Mouse (Mus musculus) limb, embryonic 12.5 days (tissue): ENCODE results near the gene Krt20. TPM values are rescaled to one million over a fixed set of nuclear protein-coding genes. Genes with fewer than 3 reads are reported as not detected.

ENCODE experiments used
- ATAC-seq: fragments of 200-750 bp; cut with Nextera tagmentation; 2 replicates; pipeline ENCODE4 v1.8.0; 2017; ENCODE audit warnings: low read depth, moderate TSS enrichment; ENCODE audit not compliant: insufficient number of reproducible peaks, insufficient read depth, low FRiP score, low TSS enrichment
- H3K27ac ChIP-seq: fragments of 300-500 bp; sonication (generic); 2 replicates; pipeline ENCODE4 v1.5.1; 2016; ENCODE audit warnings: mild to moderate bottlenecking, moderate library complexity
- H3K27me3 ChIP-seq: fragments of 300-500 bp; sonication (generic); 2 replicates; pipeline ENCODE4 v1.6.1; 2016; ENCODE audit warnings: mild to moderate bottlenecking, moderate library complexity
- H3K36me3 ChIP-seq: fragments of 300-500 bp; sonication (generic); 2 replicates; pipeline ENCODE4 v1.6.1; 2016; ENCODE audit warnings: mild to moderate bottlenecking, moderate library complexity
- H3K4me1 ChIP-seq: fragments of 300-500 bp; sonication (generic); replicated peaks from 2 replicates; pipeline ENCODE4 v1.6.1; 2016
- H3K4me2 ChIP-seq: fragments of 300-500 bp; sonication (generic); 2 replicates; pipeline ENCODE4 v1.6.1; 2016; ENCODE audit warnings: mild to moderate bottlenecking, moderate library complexity
- H3K4me3 ChIP-seq: fragments of 300-500 bp; sonication (generic); replicated peaks from 2 replicates; pipeline ENCODE4 v1.5.1; 2016; ENCODE audit warnings: mild to moderate bottlenecking
- H3K9ac ChIP-seq: fragments of 300-500 bp; sonication (generic); replicated peaks from 2 replicates; pipeline ENCODE4 v1.6.1; 2016; ENCODE audit warnings: mild to moderate bottlenecking, moderate library complexity
- H3K9me3 ChIP-seq: fragments of 300-500 bp; sonication (generic); 2 replicates; pipeline ENCODE4 v1.6.1; 2016; ENCODE audit warnings: mild to moderate bottlenecking, moderate library complexity
- WGBS: fragments of 180-500 bp; shearing (Covaris S2); methylation state at CpG from one replicate; pipeline ENCODE4 v1.1.7; 2016; 5-methylcytosine and 5-hydroxymethylcytosine counted together
- polyA plus RNA-seq: library from polyadenylated mRNA; unstranded; fragments of >200 nt; fragmentation: Nextera tagmentation; extraction: Ambion mirVana; gene quantifications from 2 replicates; pipeline ENCODE4 v1.2.1, GENCODE M21; 2016

Gene Krt20
- polyA plus RNA-seq, 1 experiment from 2014 or later, result 0.18 TPM

DNA sequence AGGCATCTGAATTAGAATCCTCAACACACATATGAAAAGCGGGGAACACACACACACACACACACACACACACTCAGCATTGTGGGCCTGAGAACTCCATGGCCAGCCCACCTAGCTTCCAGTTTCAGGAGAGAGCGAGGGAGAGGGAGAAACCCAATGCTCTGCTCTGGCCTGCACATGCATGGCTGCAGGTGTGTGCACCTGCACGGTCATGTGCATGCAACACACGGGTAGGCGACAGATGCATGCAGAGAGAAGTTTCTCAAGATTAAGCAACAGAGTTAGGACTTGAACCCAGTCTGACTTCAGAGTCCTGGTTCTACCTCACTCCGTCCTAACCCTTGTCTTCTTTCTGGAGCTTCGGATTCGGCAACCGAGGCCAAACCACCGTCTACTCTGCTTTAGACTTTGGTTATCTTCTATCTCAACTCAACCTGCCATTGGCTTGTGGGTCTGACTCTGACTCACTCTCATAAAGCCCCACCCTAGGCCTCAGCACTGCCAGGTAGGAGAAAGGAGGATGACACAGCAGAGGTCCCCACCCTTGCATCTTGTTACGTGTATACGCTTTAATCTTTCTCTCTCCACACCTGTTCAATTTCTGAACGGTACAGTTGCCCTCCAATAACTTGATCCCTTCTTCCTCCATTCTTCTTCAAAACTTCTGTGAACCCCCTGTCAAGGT, 23.3 kb downstream of the Krt20 start:
- Histone ChIP-seq H3K27me3 (no peaks in the 10 kb centered on the region), H3K27ac (no peak overlapping the region), H3K4me2 (no peak overlapping the region), H3K9me3 (no peaks in the 10 kb centered on the region), H3K9ac (no peak overlapping the region), H3K36me3 (no peaks in the 10 kb centered on the region), H3K4me3 (no peak overlapping the region), H3K4me1 (no peaks in the 10 kb centered on the region)
- no peak for ATAC-seq
- WGBS, result 89% methylated on average over 13 of the region's 13 CpGs

DNA sequence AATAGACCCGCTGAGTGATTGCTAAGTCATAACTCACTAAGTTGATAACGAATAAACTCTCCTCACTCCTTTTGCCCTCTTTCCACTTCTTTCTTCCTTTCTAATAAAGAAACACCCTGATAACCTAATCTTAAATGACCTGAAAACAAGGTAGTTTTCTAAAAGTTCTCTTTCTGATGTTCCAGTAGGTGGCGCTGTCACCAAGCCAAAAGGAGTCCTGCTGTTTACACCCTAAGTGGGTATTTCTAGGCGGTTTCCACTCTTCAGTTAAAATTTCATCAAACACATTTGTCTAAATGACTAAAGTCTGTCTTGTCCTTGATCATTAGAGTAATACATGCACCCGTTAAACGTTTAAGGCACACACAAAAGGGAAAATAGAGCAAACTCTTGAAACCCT, 24.7 kb downstream of the Krt20 start:
- 20% methylated on average over 6 of the region's 6 CpGs for WGBS
- no peaks in the 10 kb centered on the region for H3K4me1 ChIP-seq
- H3K36me3 ChIP-seq, result no peaks in the 10 kb centered on the region
- no peak overlapping the region for H3K4me3 ChIP-seq
- H3K9ac ChIP-seq, result no peak overlapping the region
- H3K27me3 ChIP-seq, result no peaks in the 10 kb centered on the region
- H3K4me2 ChIP-seq, result no peak overlapping the region
- ATAC-seq, result no peak
- no peaks in the 10 kb centered on the region for H3K9me3 ChIP-seq
- H3K27ac ChIP-seq, result no peak overlapping the region

DNA sequence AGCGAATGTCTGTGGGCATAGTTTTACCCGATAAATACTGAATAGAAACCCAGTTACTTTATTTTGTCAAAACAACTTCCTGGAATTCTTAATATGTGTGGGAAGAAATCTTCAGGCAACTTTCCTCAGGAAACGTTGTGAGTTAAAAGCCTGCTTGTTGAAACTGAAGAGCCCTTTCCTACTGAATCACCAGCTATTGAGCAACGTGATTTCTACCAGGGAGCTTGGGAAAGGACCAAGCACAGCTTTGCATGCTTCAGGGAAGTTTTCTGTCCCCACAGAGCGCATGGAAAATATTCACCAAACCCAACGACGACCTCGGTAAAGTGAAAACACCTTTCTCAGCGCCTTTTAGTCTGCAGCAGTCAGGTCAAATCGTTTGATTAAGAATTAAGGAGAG, 31.8 kb downstream of the Krt20 start:
- H3K4me1 ChIP-seq, result no peaks in the 10 kb centered on the region
- H3K9ac ChIP-seq, result no peak overlapping the region
- H3K27ac ChIP-seq, result no peak overlapping the region
- no peaks in the 10 kb centered on the region for H3K27me3 ChIP-seq
- H3K4me2 ChIP-seq, result no peak overlapping the region
- ATAC-seq, result no peak
- 78% methylated on average over 10 of the region's 10 CpGs for WGBS
- no peaks in the 10 kb centered on the region for H3K9me3 ChIP-seq
- H3K4me3 ChIP-seq, result no peak overlapping the region
- no peaks in the 10 kb centered on the region for H3K36me3 ChIP-seq

DNA sequence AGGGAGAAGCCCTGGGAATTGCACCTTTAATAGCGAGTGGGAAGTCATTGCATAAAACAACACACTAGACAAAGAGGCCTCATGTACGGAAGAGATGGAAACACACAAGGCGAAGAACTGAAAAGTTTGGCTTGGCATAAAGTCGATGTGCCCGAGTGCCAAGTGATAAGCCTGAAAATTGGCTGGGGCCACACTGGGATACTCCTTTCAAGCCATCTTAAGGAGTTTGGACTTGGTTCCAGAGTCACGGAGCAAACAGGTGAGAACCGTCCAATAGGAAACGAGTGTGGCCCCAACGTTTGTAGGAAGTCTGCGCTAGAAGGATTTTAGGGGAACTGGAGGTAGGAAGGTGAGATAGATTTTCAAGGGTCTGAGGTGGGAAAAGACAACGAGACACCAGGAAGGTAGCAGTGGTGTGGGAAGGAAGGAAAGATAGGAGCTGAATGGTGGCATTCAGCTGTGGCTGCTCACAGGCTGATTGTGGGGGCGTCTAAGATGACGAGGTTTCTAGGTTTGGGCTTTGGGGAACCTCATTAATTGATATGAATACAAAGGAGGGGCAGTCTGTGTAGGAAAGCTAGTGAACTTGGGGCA, 37.9 kb downstream of the Krt20 start:
- Histone ChIP-seq H3K4me2 (no peak overlapping the region), H3K27ac (no peak overlapping the region), H3K27me3 (peaks cover 25% of the 10 kb centered on the region), H3K36me3 (no peaks in the 10 kb centered on the region), H3K9me3 (no peaks in the 10 kb centered on the region), H3K4me1 (no peaks in the 10 kb centered on the region), H3K4me3 (no peak overlapping the region), H3K9ac (no peak overlapping the region)
- 85% methylated on average over 13 of the region's 13 CpGs for WGBS
- no peak for ATAC-seq

DNA sequence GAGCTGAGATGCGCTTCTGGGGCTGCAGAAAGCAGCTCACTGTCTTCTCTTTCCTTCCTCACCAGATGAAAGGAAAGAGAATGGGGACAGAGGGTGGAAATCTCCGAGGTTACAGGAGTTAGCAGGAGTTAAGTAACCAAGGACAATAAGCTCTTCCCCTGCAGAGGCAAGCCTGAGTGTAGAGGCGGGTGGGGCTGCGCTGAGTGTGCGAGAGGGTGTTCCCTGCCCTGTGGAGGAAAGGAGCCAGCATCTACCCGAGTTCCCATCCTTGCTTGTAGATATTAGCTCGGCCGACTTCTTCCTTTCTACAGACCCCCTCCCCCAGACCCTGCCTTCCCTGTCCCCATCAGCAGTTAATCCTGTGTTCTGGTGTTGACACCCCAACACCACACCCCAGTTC, 39.1 kb downstream of the Krt20 start:
- 62% methylated on average over 8 of the region's 8 CpGs for WGBS
- no peaks in the 10 kb centered on the region for H3K9me3 ChIP-seq
- no peak overlapping the region for H3K9ac ChIP-seq
- H3K27me3 ChIP-seq, result peaks cover 25% of the 10 kb centered on the region
- ATAC-seq, result no peak
- H3K4me1 ChIP-seq, result no peaks in the 10 kb centered on the region
- H3K4me3 ChIP-seq, result no peak overlapping the region
- H3K36me3 ChIP-seq, result no peaks in the 10 kb centered on the region
- no peak overlapping the region for H3K27ac ChIP-seq
- no peak overlapping the region for H3K4me2 ChIP-seq

DNA sequence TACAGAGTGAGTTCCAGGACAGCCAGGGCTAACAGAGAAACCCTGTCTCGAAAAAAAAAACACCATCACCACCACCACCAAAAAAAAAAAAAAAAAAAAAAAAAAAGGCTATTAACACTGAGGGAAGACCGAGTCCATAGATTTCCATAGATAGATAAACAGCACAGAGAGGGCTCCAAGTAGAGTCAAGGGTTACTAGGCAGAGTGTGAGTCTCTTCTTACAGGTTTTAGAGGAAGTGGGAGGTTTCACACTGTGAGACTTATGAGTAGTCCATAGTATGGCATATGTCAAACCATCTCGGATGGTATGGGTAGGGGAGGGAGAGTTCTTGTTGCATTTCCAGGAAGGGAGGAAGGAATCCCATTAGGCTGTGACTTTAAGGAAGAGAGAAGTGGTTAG, 39.9 kb downstream of the Krt20 start:
- peaks cover 25% of the 10 kb centered on the region for H3K27me3 ChIP-seq
- no peak overlapping the region for H3K9ac ChIP-seq
- H3K4me2 ChIP-seq, result no peak overlapping the region
- no peaks in the 10 kb centered on the region for H3K9me3 ChIP-seq
- H3K27ac ChIP-seq, result no peak overlapping the region
- no peak overlapping the region for H3K4me3 ChIP-seq
- ATAC-seq, result no peak
- no peaks in the 10 kb centered on the region for H3K36me3 ChIP-seq
- 74% methylated on average over 3 of the region's 3 CpGs for WGBS
- no peaks in the 10 kb centered on the region for H3K4me1 ChIP-seq

DNA sequence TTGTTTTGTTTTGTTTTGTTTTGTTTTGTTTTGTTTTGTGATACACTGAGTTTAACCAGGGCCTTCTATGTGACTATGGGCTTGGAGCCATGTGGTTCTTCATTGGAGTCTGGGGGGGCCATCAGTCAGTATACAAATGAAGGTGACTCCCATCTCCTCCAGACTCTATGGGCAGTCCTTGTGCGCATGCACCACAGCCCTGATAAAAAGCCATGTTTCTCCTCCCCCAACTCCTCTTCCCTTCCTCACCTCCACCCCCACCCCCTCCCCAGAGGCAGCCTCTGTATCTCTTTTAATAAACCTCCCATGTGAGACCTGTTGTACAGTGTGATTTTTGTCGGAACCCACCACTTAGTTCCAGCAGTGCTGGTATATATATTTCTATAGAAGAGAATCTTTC, 41.3 kb downstream of the Krt20 start:
- Histone ChIP-seq H3K9me3 (no peaks in the 10 kb centered on the region), H3K27ac (no peak overlapping the region), H3K4me3 (no peak overlapping the region), H3K36me3 (no peaks in the 10 kb centered on the region), H3K4me2 (no peak overlapping the region), H3K4me1 (no peaks in the 10 kb centered on the region), H3K27me3 (peaks cover 25% of the 10 kb centered on the region), H3K9ac (no peak overlapping the region)
- no peak for ATAC-seq
- 84% methylated on average over 2 of the region's 2 CpGs for WGBS

DNA sequence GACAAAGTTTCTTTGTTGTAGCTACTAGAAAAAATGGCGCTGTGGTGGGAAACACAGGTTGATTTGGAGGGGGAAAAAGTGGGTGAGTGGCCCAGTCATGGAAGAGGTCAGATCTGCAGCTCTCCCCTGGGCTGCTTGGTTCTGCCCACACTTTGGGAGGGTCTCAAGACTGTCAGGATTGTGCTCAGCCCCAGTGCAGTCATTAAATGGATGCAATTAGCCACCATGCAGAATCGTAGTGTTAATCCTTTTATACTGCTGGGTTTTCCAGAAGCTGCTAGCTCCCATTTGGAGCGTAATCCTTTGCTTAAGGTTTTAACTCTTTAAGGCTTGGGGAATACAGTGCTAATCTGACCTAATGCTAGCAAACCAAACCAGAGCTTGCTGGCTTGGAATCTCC, 41.9 kb downstream of the Krt20 start:
- no peak for ATAC-seq
- Histone ChIP-seq H3K4me3 (no peak overlapping the region), H3K4me1 (no peaks in the 10 kb centered on the region), H3K9ac (no peak overlapping the region), H3K36me3 (no peaks in the 10 kb centered on the region), H3K27ac (no peak overlapping the region), H3K4me2 (no peak overlapping the region), H3K27me3 (peaks cover 25% of the 10 kb centered on the region), H3K9me3 (no peaks in the 10 kb centered on the region)
- 34% methylated on average over 3 of the region's 3 CpGs for WGBS

DNA sequence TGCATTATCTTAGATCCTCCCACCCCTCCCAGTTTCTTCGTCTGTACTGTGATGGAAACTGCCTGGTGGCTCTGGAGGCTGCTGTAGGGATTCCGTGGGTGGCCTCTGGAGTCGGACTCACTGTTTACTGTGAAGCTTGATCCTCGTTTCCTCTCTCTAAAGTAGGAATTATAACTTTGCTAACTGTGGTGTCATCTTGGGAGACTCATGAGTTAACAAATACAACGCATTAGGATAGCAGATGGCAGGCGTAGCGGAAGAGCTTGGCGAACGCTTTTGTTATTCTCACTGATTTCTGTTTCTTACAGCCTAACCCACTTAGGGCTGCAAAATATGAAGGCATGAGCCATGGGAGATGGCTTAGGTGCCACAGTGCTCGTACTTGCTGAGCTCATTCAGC, 45.5 kb downstream of the Krt20 start:
- H3K9ac ChIP-seq, result no peak overlapping the region
- H3K27ac ChIP-seq, result no peak overlapping the region
- 83% methylated on average over 10 of the region's 10 CpGs for WGBS
- 0 out of 2 replicates have a peak, but pooled peaks cover 1% of the 10 kb centered on the region for H3K27me3 ChIP-seq
- no peaks in the 10 kb centered on the region for H3K4me1 ChIP-seq
- no peak for ATAC-seq
- no peaks in the 10 kb centered on the region for H3K36me3 ChIP-seq
- no peak overlapping the region for H3K4me3 ChIP-seq
- H3K9me3 ChIP-seq, result no peaks in the 10 kb centered on the region
- H3K4me2 ChIP-seq, result no peak overlapping the region

DNA sequence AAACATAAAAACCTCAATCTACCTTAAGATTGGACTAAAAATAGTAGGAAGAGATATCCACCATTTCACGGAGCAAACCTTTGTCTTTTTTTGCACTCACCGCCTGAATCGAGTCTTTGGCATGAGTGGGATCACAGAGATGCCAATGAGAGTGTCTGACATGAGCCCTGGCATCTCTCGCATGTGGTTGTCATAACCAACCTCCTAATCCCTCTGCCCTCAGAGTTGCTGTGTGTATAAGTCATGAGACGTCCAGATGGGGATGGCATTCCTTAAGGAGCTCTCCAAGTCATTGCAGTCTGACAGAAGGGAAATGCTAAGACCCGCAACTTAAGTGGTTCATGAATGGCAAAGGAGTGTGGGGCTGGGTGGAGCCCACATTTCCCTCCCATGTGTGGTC, 46.6 kb downstream of the Krt20 start:
- ATAC-seq, result no peak
- no peak overlapping the region for H3K4me2 ChIP-seq

DNA sequence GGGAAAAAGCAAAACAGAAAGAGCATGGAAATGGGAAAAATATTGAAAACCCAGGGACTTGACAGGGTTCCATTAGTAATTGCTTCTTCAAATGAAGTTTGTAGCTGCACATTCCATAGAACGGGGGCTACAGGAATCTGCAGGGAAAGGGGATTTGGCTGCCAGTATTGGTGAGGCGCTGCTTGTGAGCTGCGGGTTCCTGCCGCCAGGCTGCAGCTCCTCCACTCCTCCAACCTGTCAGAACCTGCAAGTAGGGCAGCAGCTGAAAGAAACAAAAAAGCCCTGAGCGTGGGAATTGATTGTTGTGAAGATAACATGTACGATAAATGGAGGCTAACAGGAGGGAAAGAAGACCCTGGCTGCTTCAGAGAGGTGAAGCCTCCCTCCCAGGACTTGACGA, 47.1 kb downstream of the Krt20 start:
- ATAC-seq, result no peak
- WGBS, result 67% methylated on average over 7 of the region's 7 CpGs
- Histone ChIP-seq H3K9me3 (no peaks in the 10 kb centered on the region), H3K27ac (no peak overlapping the region), H3K4me2 (no peak overlapping the region), H3K27me3 (no peaks in the 10 kb centered on the region), H3K9ac (no peak overlapping the region), H3K4me1 (peaks cover 5% of the 10 kb centered on the region), H3K4me3 (no peak overlapping the region), H3K36me3 (no peaks in the 10 kb centered on the region)

More for the DNA sequence above, 46.6 kb downstream of the Krt20 start:
- 87% methylated on average over 6 of the region's 6 CpGs for WGBS
- H3K27ac ChIP-seq, result no peak overlapping the region
- no peaks in the 10 kb centered on the region for H3K36me3 ChIP-seq
- H3K4me1 ChIP-seq, result peaks cover 5% of the 10 kb centered on the region
- no peak overlapping the region for H3K9ac ChIP-seq
- H3K9me3 ChIP-seq, result no peaks in the 10 kb centered on the region
- no peaks in the 10 kb centered on the region for H3K27me3 ChIP-seq
- no peak overlapping the region for H3K4me3 ChIP-seq

DNA sequence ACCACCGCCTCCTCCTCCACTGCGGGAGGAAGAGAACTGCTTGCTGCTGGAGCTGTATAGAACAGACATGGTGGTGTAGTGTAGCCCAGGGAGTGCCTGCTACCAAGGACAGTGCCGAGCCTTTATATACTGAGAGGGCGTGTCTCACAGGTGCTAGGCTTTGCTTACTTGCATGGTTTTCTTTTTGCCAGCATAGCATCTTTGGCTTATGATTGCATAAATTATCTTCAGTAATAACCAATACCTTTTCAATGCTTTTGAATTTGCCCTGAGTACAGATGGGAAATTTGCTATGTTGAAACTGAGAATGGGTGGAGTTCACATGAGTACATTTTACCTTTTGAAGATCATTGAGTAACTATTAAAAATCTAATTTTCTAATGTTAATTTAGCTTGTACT, 48.7 kb downstream of the Krt20 start, which contains the start of gene Krt10:
Gene Krt10, minus strand, starts transcription at position 101 of the 400 bp plus-strand sequence.
- H3K9me3 ChIP-seq, result no peaks in the 10 kb centered on the region
- no peaks in the 10 kb centered on the region for H3K27me3 ChIP-seq
- no peak within 1 kb of the TSS for H3K4me3 ChIP-seq
- H3K27ac ChIP-seq, result no peak within 1 kb of the TSS
- no peak within 1 kb of the TSS for H3K4me2 ChIP-seq
- peaks cover 5% of the 10 kb centered on the region for H3K4me1 ChIP-seq
- no peak within 1 kb of the TSS for H3K9ac ChIP-seq
- ATAC-seq, result no peak
- WGBS, result 87% methylated on average over 4 of the region's 4 CpGs
- no peaks in the 10 kb centered on the region for H3K36me3 ChIP-seq
